Mouse (Mus musculus) small intestine, adult 2 months (tissue): Measurements from ENCODE around the gene Stim1.

Experiments used
- CTCF ChIP-seq: fragments of 200-500 bp; IDR thresholded peaks from 2 replicates; pipeline ENCODE4 v1.5.1; 2012; ENCODE audit warnings: low read depth, mild to moderate bottlenecking, control low read depth, inconsistent platforms, low read length, moderate library complexity, mixed read lengths; ENCODE audit not compliant: insufficient replicate concordance, insufficient read length; ENCODE audit errors: extremely low read depth
- POLR2A ChIP-seq: fragments of 200-500 bp; IDR thresholded peaks from 2 replicates; pipeline ENCODE4 v1.6.1; 2012; ENCODE audit warnings: low read depth, mild to moderate bottlenecking, control low read depth, inconsistent platforms, low read length, moderate library complexity

- TF ChIP-seq POLR2A (no peak), CTCF (no peak)
These were observed 79.7 kb downstream of the Stim1 start for GRCm38 (mm10) chr7:102347327-102347726.
